Mouse (Mus musculus): ENCODE data around the gene Apoc2. TPM values are rescaled to one million over a fixed set of nuclear protein-coding genes. Genes with fewer than 3 reads are reported as not detected.

The Apoc2 gene
- total and polyA plus RNA-seq, 3 experiments = not detected

DNA sequence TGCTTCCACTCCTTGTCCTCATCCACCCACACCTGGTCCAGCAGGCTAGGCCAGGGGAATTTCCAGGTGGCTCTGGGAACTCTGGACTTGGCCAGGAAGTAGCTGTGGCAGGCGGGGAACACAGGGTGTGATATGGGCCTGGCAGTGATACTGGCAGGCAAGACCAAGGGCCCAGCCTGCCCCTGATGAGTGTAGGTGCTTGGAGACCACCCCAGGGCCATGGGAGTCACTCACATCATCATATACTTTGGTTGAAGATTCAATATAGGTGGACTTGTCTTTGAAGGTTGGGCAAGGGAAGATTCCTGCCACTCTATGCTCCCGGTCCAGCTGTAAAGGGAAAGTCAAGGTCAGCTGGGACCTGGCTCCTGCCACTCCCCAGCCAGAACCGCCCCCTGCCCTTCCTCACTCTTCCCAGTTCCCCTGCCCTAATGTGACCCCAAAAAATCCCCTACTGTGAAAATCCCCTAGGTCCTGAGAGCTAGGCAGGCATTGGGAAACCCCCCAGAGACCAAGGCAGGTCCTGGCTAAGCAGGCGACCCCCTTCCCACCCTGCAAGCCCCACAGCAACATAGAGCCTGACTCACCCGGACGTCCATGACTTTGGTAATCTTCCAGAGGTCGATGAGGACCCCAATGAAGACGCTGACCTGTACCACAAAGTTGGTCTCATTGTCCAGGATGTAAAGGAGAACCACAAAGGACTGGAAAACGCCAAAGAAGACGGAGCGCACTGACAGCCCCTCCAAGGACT, 42.5 kb downstream of the Apoc2 start:
- Histone ChIP-seq H3K9ac (ENCODE audit: control insufficient read depth, low read depth, low read length, poor library complexity, severe bottlenecking) (no peak overlapping the region), H3K9me3 (replicated peaks; ENCODE audit: insufficient read depth, low read length) (no peaks in the 10 kb centered on the region), H3K27ac (ENCODE audit: control insufficient read depth, low read depth, low read length) (no peak overlapping the region), H3K36me3 (ENCODE audit: control insufficient read depth in 1 of 2, insufficient read depth in 2 of 2, low read length in 2 of 2) (peaks cover 6 to 10% of the 10 kb centered on the region in 2 experiments), H3K4me3 (ENCODE audit: control insufficient read depth in 1 of 2, insufficient read depth in 1 of 2, low read depth in 2 of 2, low read length in 2 of 2) (no peak overlapping the region), H3K79me2 (ENCODE audit: control insufficient read depth, insufficient read depth, low read length, poor library complexity) (no peaks in the 10 kb centered on the region), H3K27me3 (ENCODE audit: control insufficient read depth in 1 of 2, insufficient read depth in 2 of 2, low read length in 2 of 2) (no peaks in the 10 kb centered on the region), H3K4me1 (ENCODE audit: control insufficient read depth in 1 of 2, insufficient read depth in 2 of 2, low read length in 2 of 2) (peaks cover 4 to 5% of the 10 kb centered on the region in 2 experiments)
- no peak for DNase-seq (ENCODE audit: low read depth, low spot score)
- TF ChIP-seq TBP (IDR thresholded peaks at IDR 0.05; ENCODE audit: low read depth, low read length) = no peak
- no peak for TF ChIP-seq SIN3A (IDR thresholded peaks at IDR 0.05; ENCODE audit: low read length)
- TF ChIP-seq TAL1 (IDR thresholded peaks at IDR 0.05; ENCODE audit: low read length) = no peak
- no peak for TF ChIP-seq EP300 (IDR thresholded peaks at IDR 0.05; ENCODE audit: low read depth in 1 of 2, low read length in 2 of 2)
- TF ChIP-seq SMC3 (IDR thresholded peaks at IDR 0.05; ENCODE audit: low read depth, low read length) = no peak
- TF ChIP-seq POLR2AphosphoS5 (IDR thresholded peaks at IDR 0.05; ENCODE audit: borderline replicate concordance, low read depth, low read length) = no peak
- TF ChIP-seq ZMIZ1 (IDR thresholded peaks at IDR 0.05; ENCODE audit: low read depth, low read length) = no peak
- no peak for TF ChIP-seq E2F4 (IDR thresholded peaks at IDR 0.05; ENCODE audit: borderline replicate concordance, low read depth, low read length)
- TF ChIP-seq USF1 (IDR thresholded peaks at IDR 0.05; ENCODE audit: low read depth, low read length) = no peak
- no peak for TF ChIP-seq RAD21 (IDR thresholded peaks at IDR 0.05; ENCODE audit: low read depth, low read length)
- no peak for TF ChIP-seq MEF2A (IDR thresholded peaks at IDR 0.05; ENCODE audit: extremely low read depth, insufficient replicate concordance, low read depth, low read length, poor library complexity, severe bottlenecking)
- TF ChIP-seq GATA1 (IDR thresholded peaks at IDR 0.05; ENCODE audit: low read depth, low read length) = no peak
- TF ChIP-seq MAX (IDR thresholded peaks at IDR 0.05; ENCODE audit: low read length) = no peak
- TF ChIP-seq UBTF (IDR thresholded peaks at IDR 0.05; ENCODE audit: borderline replicate concordance, insufficient read depth, low read depth, low read length) = no peak

DNA sequence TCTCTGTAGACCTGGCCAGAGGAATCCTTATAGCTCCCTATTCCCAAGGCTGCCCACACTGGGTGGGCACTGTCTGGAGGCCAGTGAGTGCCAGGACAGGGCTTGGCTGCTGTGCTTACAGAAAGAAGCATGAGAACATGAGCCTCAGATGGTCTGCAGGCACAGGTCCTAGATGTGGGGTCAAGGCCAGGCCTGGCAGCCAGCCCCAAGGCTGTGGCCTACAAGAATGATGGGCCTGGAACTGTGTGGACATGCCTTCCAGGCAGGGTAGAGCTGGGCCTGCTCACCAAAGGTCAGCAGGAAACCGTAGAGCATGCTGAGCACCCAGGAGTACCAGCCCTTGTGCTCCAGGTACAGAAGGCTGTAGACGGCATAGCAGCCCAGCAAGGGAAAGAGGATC, 43.1 kb downstream of the Apoc2 start:
- TF ChIP-seq MEF2A (IDR thresholded peaks at IDR 0.05; ENCODE audit: extremely low read depth, insufficient replicate concordance, low read depth, low read length, poor library complexity, severe bottlenecking) (no peak), MAX (IDR thresholded peaks at IDR 0.05; ENCODE audit: low read length) (no peak), GATA1 (IDR thresholded peaks at IDR 0.05; ENCODE audit: low read depth, low read length) (no peak)
- Histone ChIP-seq H3K4me3 (ENCODE audit: control insufficient read depth in 1 of 2, insufficient read depth in 1 of 2, low read depth in 2 of 2, low read length in 2 of 2) (no peak overlapping the region), H3K27ac (ENCODE audit: control insufficient read depth, low read depth, low read length) (no peak overlapping the region), H3K9ac (ENCODE audit: control insufficient read depth, low read depth, low read length, poor library complexity, severe bottlenecking) (no peak overlapping the region), H3K36me3 (ENCODE audit: control insufficient read depth in 1 of 2, insufficient read depth in 2 of 2, low read length in 2 of 2) (peaks cover 6 to 9% of the 10 kb centered on the region in 2 experiments), H3K4me1 (ENCODE audit: control insufficient read depth in 1 of 2, insufficient read depth in 2 of 2, low read length in 2 of 2) (peaks cover 4 to 10% of the 10 kb centered on the region in 2 experiments), H3K9me3 (replicated peaks; ENCODE audit: insufficient read depth, low read length) (no peaks in the 10 kb centered on the region), H3K27me3 (ENCODE audit: control insufficient read depth in 1 of 2, insufficient read depth in 2 of 2, low read length in 2 of 2) (no peaks in the 10 kb centered on the region), H3K79me2 (ENCODE audit: control insufficient read depth, insufficient read depth, low read length, poor library complexity) (no peaks in the 10 kb centered on the region)
- DNase-seq (ENCODE audit: low read depth, low spot score) = no peak
